Mouse (Mus musculus) adipose tissue, adult 10 weeks (tissue): ENCODE measurements around the gene Rab2b. TPM values are rescaled to one million over a fixed set of nuclear protein-coding genes. Genes with fewer than 3 reads are reported as not detected.

Experiments used
- polyA plus RNA-seq: library from polyadenylated mRNA; stranded (reverse); fragments of 350-450 nt; fragmentation: Illumina TruSeq; extraction: RNeasy Lipid Tissue Mini Kit (QIAGEN cat#74804); gene quantifications from one replicate; pipeline ENCODE4 v1.2.3, GENCODE M21; 2014; ENCODE audit warnings: low read depth, low replicate concordance

The Rab2b gene
- polyA plus RNA-seq = 11.5 TPM

GRCm38 (mm10) chr14:52278932-52279746 lies at the start of gene Rab2b, which contains the start of gene Tox4:
Gene Rab2b (minus strand): TSS chr14:52279545.
Gene Tox4 (plus strand): TSS chr14:52279146.

GRCm38 (mm10) chr14:52327910-52328812 lies 48.8 kb upstream of the Rab2b start, which contains the start of gene Sall2:
Gene Sall2 (minus strand): TSS chr14:52328762.

GRCm38 (mm10) chr14:52304644-52305271 lies 25.4 kb upstream of the Rab2b start, which contains the start of gene Mettl3:
Gene Mettl3 (minus strand): TSS chr14:52305128.

DNA sequence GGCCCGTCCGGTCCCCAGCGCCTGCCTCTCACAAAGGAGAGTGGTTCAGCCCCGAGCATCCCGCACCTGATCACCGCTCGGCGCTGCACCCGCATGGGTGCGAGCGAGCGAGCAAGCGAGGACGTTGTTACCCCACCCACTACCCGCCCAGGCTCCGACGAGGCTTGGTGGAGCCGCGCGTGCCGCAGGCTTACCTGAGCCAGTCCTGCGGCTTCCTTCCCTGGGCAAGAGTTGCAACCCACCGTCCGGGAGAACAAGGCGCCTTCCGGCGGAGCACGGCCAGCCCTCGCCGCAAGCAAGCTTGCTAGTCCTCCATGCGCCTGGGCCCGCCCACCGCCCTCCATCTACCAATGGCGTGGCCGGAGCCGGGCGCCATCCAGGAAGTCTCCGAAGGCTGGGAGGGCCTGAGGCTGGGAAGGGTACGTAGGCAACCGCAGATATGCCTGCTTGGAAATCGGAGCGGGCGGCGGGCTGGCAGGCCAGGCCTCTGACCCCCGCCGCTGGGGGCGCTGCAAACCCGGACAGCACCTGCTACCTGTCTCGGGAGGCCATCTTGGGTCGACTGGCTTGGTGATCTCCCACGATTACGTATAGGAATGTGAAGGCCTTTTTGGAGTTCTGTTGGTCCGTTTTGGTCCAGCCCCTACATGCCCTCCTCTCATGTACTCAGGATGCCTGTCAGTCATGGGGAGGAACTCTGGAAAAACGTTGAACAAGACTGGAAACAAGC lies 21.7 kb downstream of the Rab2b start, which contains the start of gene Chd8:
Chd8 (minus strand) TSS at position 297 of the 730 bp plus-strand sequence.

Other genes with a start within 250 kb of the Rab2b start
- gene Olfr221, start 237.1 kb downstream of the Rab2b start, polyA plus RNA-seq = not detected
- gene Hnrnpc, start 175.5 kb downstream of the Rab2b start, polyA plus RNA-seq = 150 TPM
- gene Rpgrip1, start 168.8 kb downstream of the Rab2b start, polyA plus RNA-seq = 10.8 TPM
- 29.6 TPM for gene Supt16, start 82.1 kb downstream of the Rab2b start, polyA plus RNA-seq
- gene Chd8, start 21.8 kb downstream of the Rab2b start, polyA plus RNA-seq = 49.0 TPM
- gene Tox4, start 399 bp downstream of the Rab2b start, polyA plus RNA-seq = 22.7 TPM
- gene Mettl3, start 25.6 kb upstream of the Rab2b start, polyA plus RNA-seq = 29.7 TPM
- gene Sall2, start 49.2 kb upstream of the Rab2b start, polyA plus RNA-seq = 6.8 TPM
- gene Olfr1513, start 76.9 kb upstream of the Rab2b start, polyA plus RNA-seq = not detected
- gene Olfr1512, start 99.6 kb upstream of the Rab2b start, polyA plus RNA-seq = not detected
- not detected for gene Olfr1511, start 117.8 kb upstream of the Rab2b start, polyA plus RNA-seq
- gene Olfr1510, start 134.8 kb upstream of the Rab2b start, polyA plus RNA-seq = not detected
- gene Olfr1509, start 163.4 kb upstream of the Rab2b start, polyA plus RNA-seq = not detected
- gene Olfr1508, start 187.9 kb upstream of the Rab2b start, polyA plus RNA-seq = not detected
- gene Olfr1507, start 216.2 kb upstream of the Rab2b start, polyA plus RNA-seq = not detected